Mouse (Mus musculus): ENCODE results near the gene Zfp53. TPM values are rescaled to one million over a fixed set of nuclear protein-coding genes. Genes with fewer than 3 reads are reported as not detected.

Zfp53 gene
- total RNA-seq, 2 experiments from 2014 or later, result 5.0 to 5.7 TPM

GRCm38 (mm10) chr17:21489500-21490001 lies 753 bp downstream of the Zfp53 start:
- peak overlapping the region; percentile 62 for H3K4me3 ChIP-seq
- no peak for DNase-seq (ENCODE audit: low spot score in 2 of 2)
- H3K27ac ChIP-seq, result peak overlapping the region; percentile 83
- TF ChIP-seq CTCF (conservative IDR thresholded peaks at IDR 0.05), result no peak

- DNase-seq (ENCODE audit: low spot score in 2 of 2), result no peak
- TF ChIP-seq CTCF (conservative IDR thresholded peaks at IDR 0.05), result no peak
These were observed 12.6 kb downstream of the Zfp53 start for GRCm38 (mm10) chr17:21501365-21501764.

GRCm38 (mm10) chr17:21504524-21504923 lies 15.7 kb downstream of the Zfp53 start:
- peak; percentile 56 for TF ChIP-seq CTCF (conservative IDR thresholded peaks at IDR 0.05)
- no peak overlapping the region for H3K27ac ChIP-seq
- DNase-seq (ENCODE audit: low spot score in 2 of 2), result no peak
- no peak overlapping the region for H3K4me3 ChIP-seq

More at GRCm38 (mm10) chr17:21501365-21501764, 12.6 kb downstream of the Zfp53 start:
- H3K4me3 ChIP-seq, result no peak overlapping the region
- no peak overlapping the region for H3K27ac ChIP-seq

GRCm38 (mm10) chr17:21506258-21506657 lies 17.5 kb downstream of the Zfp53 start:
- H3K4me3 ChIP-seq, result no peak overlapping the region
- H3K27ac ChIP-seq, result no peak overlapping the region
- no peak for TF ChIP-seq CTCF (conservative IDR thresholded peaks at IDR 0.05)
- DNase-seq (ENCODE audit: low spot score in 2 of 2), result no peak

- no peak for TF ChIP-seq CTCF (conservative IDR thresholded peaks at IDR 0.05)
- Histone ChIP-seq H3K27ac (no peak overlapping the region), H3K4me3 (no peak overlapping the region)
- no peak for DNase-seq (ENCODE audit: low spot score in 2 of 2)
These were observed 21.0 kb downstream of the Zfp53 start for GRCm38 (mm10) chr17:21509756-21510155.

GRCm38 (mm10) chr17:21515403-21516105 lies 26.8 kb downstream of the Zfp53 start:
- DNase-seq (ENCODE audit: low spot score in 2 of 2), result peak; percentile 69 to 80
- H3K27ac ChIP-seq, result peak overlapping the region; percentile 92
- peak; percentile 92 for TF ChIP-seq CTCF (conservative IDR thresholded peaks at IDR 0.05)
- peak overlapping the region; percentile 70; the same call in 1 of the 2 replicates for H3K4me3 ChIP-seq

GRCm38 (mm10) chr17:21516201-21517129 lies 27.7 kb downstream of the Zfp53 start:
- H3K27ac ChIP-seq, result peak overlapping the region; percentile 92
- peak; percentile 47 to 59 for DNase-seq (ENCODE audit: low spot score in 2 of 2)
- no peak for TF ChIP-seq CTCF (conservative IDR thresholded peaks at IDR 0.05)
- peak overlapping the region; percentile 70 for H3K4me3 ChIP-seq

- no peak for TF ChIP-seq CTCF (conservative IDR thresholded peaks at IDR 0.05)
- Histone ChIP-seq H3K27ac (peak overlapping the region; percentile 92), H3K4me3 (peak overlapping the region; percentile 70)
- DNase-seq (ENCODE audit: low spot score in 2 of 2), result no peak
These were observed 28.4 kb downstream of the Zfp53 start for GRCm38 (mm10) chr17:21517130-21517671.

- H3K4me3 ChIP-seq, result no peak overlapping the region
- no peak overlapping the region for H3K27ac ChIP-seq
- DNase-seq (ENCODE audit: low spot score in 2 of 2), result no peak
- TF ChIP-seq CTCF (conservative IDR thresholded peaks at IDR 0.05), result no peak
These were observed 37.5 kb downstream of the Zfp53 start for GRCm38 (mm10) chr17:21526270-21526669.

- peak overlapping the region; percentile 95 for H3K27ac ChIP-seq
- DNase-seq (ENCODE audit: low spot score in 2 of 2), result no peak
- H3K4me3 ChIP-seq, result peak overlapping the region; percentile 84; the same call in 1 of the 2 replicates
- peak; percentile 33 for TF ChIP-seq CTCF (conservative IDR thresholded peaks at IDR 0.05)
These were observed 42.0 kb downstream of the Zfp53 start for GRCm38 (mm10) chr17:21530645-21531330.

- no peak for TF ChIP-seq CTCF (conservative IDR thresholded peaks at IDR 0.05)
- Histone ChIP-seq H3K27ac (peak overlapping the region; percentile 95), H3K4me3 (peak overlapping the region; percentile 84)
- peak in 1 of 2 experiments; percentile 32 for DNase-seq (ENCODE audit: low spot score in 2 of 2)
These were observed 42.8 kb downstream of the Zfp53 start for GRCm38 (mm10) chr17:21531621-21532020.

All from layer of hippocampus, adult 2 months (tissue).